Mouse (Mus musculus) MEL (cell line): Measurements from ENCODE around the gene Maip1. TPM values are rescaled to one million over a fixed set of nuclear protein-coding genes. Genes with fewer than 3 reads are reported as not detected.

Experiments
- DNase-seq: peaks from one replicate; pipeline ENCODE4 v3.0.0; 2011; ENCODE audit warnings: low read depth, low spot score
- H3K27ac ChIP-seq: 2 replicates; pipeline ENCODE4 v1.5.1; 2012; ENCODE audit warnings: low read depth, mild to moderate bottlenecking, control low read depth, low read length, moderate library complexity; ENCODE audit not compliant: control insufficient read depth
- H3K27me3 ChIP-seq, 2 experiments: fragments of 150-350 bp in 1 of 2; sonication (generic) in 1 of 2; 2 replicates each; pipeline ENCODE4 v1.6.1; 2012; ENCODE audit warnings: low read length in 2 of 2, mild to moderate bottlenecking in 2 of 2, improper control_type of control experiment in 1 of 2, moderate library complexity in 1 of 2; ENCODE audit not compliant: insufficient read depth in 2 of 2, control insufficient read depth in 1 of 2
- H3K36me3 ChIP-seq, 2 experiments: 2 replicates each; pipeline ENCODE4 v1.6.1; 2012 to 2014; ENCODE audit warnings: low read length in 2 of 2, improper control_type of control experiment in 1 of 2, inconsistent platforms in 1 of 2, mild to moderate bottlenecking in 1 of 2; ENCODE audit not compliant: insufficient read depth in 2 of 2, control insufficient read depth in 1 of 2
- H3K4me1 ChIP-seq, 2 experiments: fragments of 150-350 bp in 1 of 2; sonication (generic) in 1 of 2; 2 replicates each; pipeline ENCODE4 v1.6.1; 2012; ENCODE audit warnings: low read length in 2 of 2, improper control_type of control experiment in 1 of 2, mild to moderate bottlenecking in 1 of 2; ENCODE audit not compliant: insufficient read depth in 2 of 2, control insufficient read depth in 1 of 2
- H3K4me3 ChIP-seq, 2 experiments: fragments of 150-350 bp in 1 of 2; sonication (generic) in 1 of 2; 2 replicates each; pipeline ENCODE4 v1.5.1; 2012; ENCODE audit warnings: low read depth in 2 of 2, low read length in 2 of 2, mild to moderate bottlenecking in 2 of 2, moderate library complexity in 2 of 2, control low read depth in 1 of 2, improper control_type of control experiment in 1 of 2; ENCODE audit not compliant: control insufficient read depth in 1 of 2, insufficient read depth in 1 of 2
- H3K79me2 ChIP-seq: 2 replicates; pipeline ENCODE4 v1.6.1; 2012; ENCODE audit warnings: mild to moderate bottlenecking, low read length, moderate library complexity; ENCODE audit not compliant: control insufficient read depth, poor library complexity, insufficient read depth
- H3K9ac ChIP-seq: 2 replicates; pipeline ENCODE4 v1.6.1; 2012; ENCODE audit warnings: low read depth, mild to moderate bottlenecking, control low read depth, low read length, moderate library complexity; ENCODE audit not compliant: control insufficient read depth, poor library complexity, severe bottlenecking
- H3K9me3 ChIP-seq: fragments of 150-350 bp; sonication (generic); replicated peaks from 2 replicates; pipeline ENCODE4 v1.6.1; 2012; ENCODE audit warnings: mild to moderate bottlenecking, low read length, improper control_type of control experiment, moderate library complexity; ENCODE audit not compliant: insufficient read depth
- CHD2 ChIP-seq: IDR thresholded peaks from 2 replicates; pipeline ENCODE4 v1.6.1; 2011; ENCODE audit warnings: low read length, improper control_type of control experiment
- CTCF ChIP-seq, 3 experiments: IDR thresholded peaks in 2 of 3; conservative IDR thresholded peaks in 1 of 3; 2 replicates each; pipeline ENCODE4 v1.5.1; 2011 to 2012; ENCODE audit warnings: low read length in 3 of 3, low read depth in 2 of 3, mild to moderate bottlenecking in 2 of 3, improper control_type of control experiment in 1 of 3, inconsistent platforms in 1 of 3, mixed read lengths in 1 of 3, moderate library complexity in 1 of 3; ENCODE audit not compliant: control insufficient read depth in 1 of 3, insufficient read depth in 1 of 3, poor library complexity in 1 of 3, severe bottlenecking in 1 of 3
- E2F4 ChIP-seq: IDR thresholded peaks from 2 replicates; pipeline ENCODE4 v1.6.1; 2011; ENCODE audit warnings: low read depth, low read length, improper control_type of control experiment, borderline replicate concordance
- ELF1 ChIP-seq: IDR thresholded peaks from 2 replicates; pipeline ENCODE4 v1.6.1; 2014; ENCODE audit warnings: low read depth, mild to moderate bottlenecking, inconsistent platforms, low read length, improper control_type of control experiment, moderate library complexity
- EP300 ChIP-seq, 2 experiments: IDR thresholded peaks; 2 replicates each; pipeline ENCODE4 v1.6.1; 2011; ENCODE audit warnings: improper control_type of control experiment in 2 of 2, low read length in 2 of 2, low read depth in 1 of 2, mild to moderate bottlenecking in 1 of 2
- GABPA ChIP-seq: IDR thresholded peaks from 2 replicates; pipeline ENCODE4 v1.6.1; 2012; ENCODE audit warnings: low read depth, mild to moderate bottlenecking, inconsistent platforms, low read length, improper control_type of control experiment, moderate library complexity
- GATA1 ChIP-seq: IDR thresholded peaks from 2 replicates; pipeline ENCODE4 v1.6.1; 2011; ENCODE audit warnings: low read depth, low read length, improper control_type of control experiment
- HCFC1 ChIP-seq: IDR thresholded peaks from 2 replicates; pipeline ENCODE4 v1.6.1; 2012; ENCODE audit warnings: low read depth, mild to moderate bottlenecking, inconsistent platforms, low read length, improper control_type of control experiment, moderate library complexity
- JUND ChIP-seq: IDR thresholded peaks from 2 replicates; pipeline ENCODE4 v1.6.1; 2011; ENCODE audit warnings: low read depth, mild to moderate bottlenecking, improper control_type of control experiment, low read length
- KAT2A ChIP-seq: conservative IDR thresholded peaks from 2 replicates; pipeline ENCODE4 v1.6.1; 2012; ENCODE audit warnings: low read depth, low read length, improper control_type of control experiment, inconsistent platforms
- MAFK ChIP-seq: IDR thresholded peaks from 2 replicates; pipeline ENCODE4 v1.6.1; 2011; ENCODE audit warnings: low read depth, mild to moderate bottlenecking, low read length, improper control_type of control experiment, borderline replicate concordance
- MAX ChIP-seq: IDR thresholded peaks from 2 replicates; pipeline ENCODE4 v1.6.1; 2011; ENCODE audit warnings: low read length, improper control_type of control experiment
- MAZ ChIP-seq: IDR thresholded peaks from 2 replicates; pipeline ENCODE4 v1.6.1; 2012; ENCODE audit warnings: low read depth, mild to moderate bottlenecking, inconsistent platforms, low read length, improper control_type of control experiment
- MXI1 ChIP-seq: IDR thresholded peaks from 2 replicates; pipeline ENCODE4 v1.6.1; 2011; ENCODE audit warnings: mild to moderate bottlenecking, low read depth, low read length, improper control_type of control experiment
- MYB ChIP-seq: IDR thresholded peaks from 2 replicates; pipeline ENCODE4 v1.6.1; 2011; ENCODE audit warnings: mild to moderate bottlenecking, low read depth, low read length, improper control_type of control experiment
- MYC ChIP-seq: IDR thresholded peaks from 2 replicates; pipeline ENCODE4 v1.6.1; 2011; ENCODE audit warnings: low read depth, mild to moderate bottlenecking, low read length, improper control_type of control experiment, moderate library complexity
- NRF1 ChIP-seq: IDR thresholded peaks from 2 replicates; pipeline ENCODE4 v1.6.1; 2014; ENCODE audit warnings: low read depth, mild to moderate bottlenecking, inconsistent platforms, low read length, improper control_type of control experiment, moderate library complexity; ENCODE audit not compliant: poor library complexity, insufficient read depth, severe bottlenecking
- POLR2AphosphoS2 ChIP-seq: IDR thresholded peaks from 2 replicates; pipeline ENCODE4 v1.6.1; 2011; ENCODE audit warnings: low read length, improper control_type of control experiment
- RAD21 ChIP-seq: IDR thresholded peaks from 2 replicates; pipeline ENCODE4 v1.6.1; 2011; ENCODE audit warnings: mild to moderate bottlenecking, low read depth, low read length, improper control_type of control experiment
- RCOR1 ChIP-seq: IDR thresholded peaks from 2 replicates; pipeline ENCODE4 v1.6.1; 2012; ENCODE audit warnings: low read depth, mild to moderate bottlenecking, inconsistent platforms, low read length, improper control_type of control experiment
- TAL1 ChIP-seq: IDR thresholded peaks from 2 replicates; pipeline ENCODE4 v1.6.1; 2012; ENCODE audit warnings: mild to moderate bottlenecking, inconsistent platforms, low read length, moderate library complexity, mixed read lengths
- TCF12 ChIP-seq: IDR thresholded peaks from 2 replicates; pipeline ENCODE4 v1.6.1; 2014; ENCODE audit warnings: low read depth, mild to moderate bottlenecking, inconsistent platforms, low read length, improper control_type of control experiment, moderate library complexity
- UBTF ChIP-seq: IDR thresholded peaks from 2 replicates; pipeline ENCODE4 v1.6.1; 2012; ENCODE audit warnings: low read depth, mild to moderate bottlenecking, inconsistent platforms, low read length, improper control_type of control experiment, moderate library complexity, borderline replicate concordance; ENCODE audit not compliant: insufficient read depth
- USF2 ChIP-seq, 2 experiments: IDR thresholded peaks; 2 replicates each; pipeline ENCODE4 v1.6.1; 2011 to 2012; ENCODE audit warnings: improper control_type of control experiment in 2 of 2, low read length in 2 of 2, borderline replicate concordance in 1 of 2, inconsistent platforms in 1 of 2, low read depth in 1 of 2, mild to moderate bottlenecking in 1 of 2; ENCODE audit not compliant: insufficient read depth in 1 of 2
- ZC3H11A ChIP-seq: IDR thresholded peaks from 2 replicates; pipeline ENCODE4 v1.6.1; 2012; ENCODE audit warnings: low read depth, mild to moderate bottlenecking, inconsistent platforms, low read length, improper control_type of control experiment
- ZKSCAN1 ChIP-seq: IDR thresholded peaks from 2 replicates; pipeline ENCODE4 v1.6.1; 2012; ENCODE audit warnings: low read depth, mild to moderate bottlenecking, inconsistent platforms, low read length, improper control_type of control experiment, moderate library complexity
- ZMIZ1 ChIP-seq: IDR thresholded peaks from 2 replicates; pipeline ENCODE4 v1.6.1; 2012; ENCODE audit warnings: low read depth, mild to moderate bottlenecking, inconsistent platforms, low read length, improper control_type of control experiment, moderate library complexity
- ZNF384 ChIP-seq: IDR thresholded peaks from 2 replicates; pipeline ENCODE4 v1.6.1; 2012; ENCODE audit warnings: low read depth, mild to moderate bottlenecking, inconsistent platforms, low read length, improper control_type of control experiment
- polyA plus RNA-seq, 2 experiments: library from polyadenylated mRNA; stranded (reverse) in 1 of 2; unstranded in 1 of 2; fragments of >175 nt in 1 of 2; fragments of >200 nt in 1 of 2; gene quantifications; 2 replicates each; pipeline versions ENCODE4 v1.2.1 to v1.2.4; 2012; ENCODE audit warnings: low replicate concordance in 2 of 2, low read depth in 1 of 2; ENCODE audit not compliant: insufficient read length in 2 of 2, insufficient read depth in 1 of 2, missing spikeins in 1 of 2
- total RNA-seq: library from RNA; depleted of rRNA; stranded (reverse); fragments of 300-350 nt; gene quantifications from 2 replicates; pipeline ENCODE4 v1.2.3, GENCODE M21; 2012

Gene Maip1
- total and polyA plus RNA-seq, 3 experiments = 8.8 to 10.2 TPM; not detected in 1

- peak overlapping the region; percentile 90 for H3K9ac ChIP-seq
- H3K9me3 ChIP-seq = no peaks in the 10 kb centered on the region
- TF ChIP-seq TAL1 (no peak), MYC (peak; percentile 28; the same call in 1 of the 2 replicates), GATA1 (peak; percentile 11; the same call in 1 of the 2 replicates), RAD21 (no peak), MAX (peak; percentile 15; the same call in 1 of the 2 replicates), EP300 (IDR thresholded peaks at IDR 0.05; ENCODE audit: low read depth in 1 of 2, low read length in 2 of 2) (peak; percentile 3 to 6; a peak in 1 of 4 replicates)
- peaks cover 6 to 17% of the 10 kb centered on the region in 2 experiments for H3K4me1 ChIP-seq
- peak overlapping the region; percentile 80 for H3K27ac ChIP-seq
- peaks cover 11% of the 10 kb centered on the region for H3K79me2 ChIP-seq
- H3K27me3 ChIP-seq = no peaks in the 10 kb centered on the region
- DNase-seq = peak; percentile 58
- peaks cover 2 to 26% of the 10 kb centered on the region in 2 experiments; a peak in 3 of 4 replicates for H3K36me3 ChIP-seq
- peak overlapping the region; percentile 76 to 88 for H3K4me3 ChIP-seq
Observed at GRCm38 (mm10) chr1:57376806-57377205, 29.3 kb upstream of the Maip1 start.

GRCm38 (mm10) chr1:57377376-57378341 lies 28.5 kb upstream of the Maip1 start, which contains the start of gene 1700066M21Rik:
Gene 1700066M21Rik (plus strand): TSS chr1:57377620.
- Histone ChIP-seq H3K9me3 (no peaks in the 10 kb centered on the region), H3K4me3 (peak within 1 kb of the TSS; percentile 76 to 88), H3K27ac (peak within 1 kb of the TSS; percentile 80), H3K9ac (peak within 1 kb of the TSS; percentile 90), H3K36me3 (peaks cover 4 to 26% of the 10 kb centered on the region in 2 experiments; a peak in 3 of 4 replicates), H3K27me3 (no peaks in the 10 kb centered on the region), H3K4me1 (peaks cover 6 to 17% of the 10 kb centered on the region in 2 experiments), H3K79me2 (peaks cover 11% of the 10 kb centered on the region)
- peak; percentile 94 for DNase-seq
- TF ChIP-seq MAFK = no peak
- no peak; the same call in 1 of the 2 replicates for TF ChIP-seq E2F4
- TF ChIP-seq JUND = no peak
- peak in 1 of 2 experiments; percentile 16; a peak in 1 of 4 replicates for TF ChIP-seq EP300 (IDR thresholded peaks at IDR 0.05; ENCODE audit: low read depth in 1 of 2, low read length in 2 of 2)
- TF ChIP-seq NRF1 = no peak
- no peak for TF ChIP-seq ZKSCAN1
- TF ChIP-seq ELF1 = no peak
- TF ChIP-seq GABPA = no peak
- no peak for TF ChIP-seq USF2 (IDR thresholded peaks at IDR 0.05; ENCODE audit: borderline replicate concordance in 1 of 2, insufficient read depth in 1 of 2, low read depth in 1 of 2, low read length in 2 of 2)
- TF ChIP-seq ZNF384 = no peak
- TF ChIP-seq TCF12 = peak; percentile 61; the same call in 1 of the 2 replicates
- TF ChIP-seq RAD21 = no peak
- peak; percentile 79 for TF ChIP-seq POLR2AphosphoS2
- peak; percentile 69 for TF ChIP-seq HCFC1
- no peak for TF ChIP-seq CTCF (IDR thresholded peaks at IDR 0.05 in 2 of 3, conservative IDR thresholded peaks at IDR 0.05 in 1 of 3; ENCODE audit: control insufficient read depth in 1 of 3, insufficient read depth in 1 of 3, low read depth in 2 of 3, low read length in 3 of 3, poor library complexity in 1 of 3, severe bottlenecking in 1 of 3)
- TF ChIP-seq MAZ = peak; percentile 98
- TF ChIP-seq MXI1 = peak; percentile 41
- peak; percentile 93 for TF ChIP-seq ZMIZ1
- TF ChIP-seq UBTF = no peak
- TF ChIP-seq ZC3H11A = no peak
- TF ChIP-seq RCOR1 = 0 out of 2 replicates have a peak, but pooled peaks have one; percentile 4
- peak; percentile 6; the same call in 1 of the 2 replicates for TF ChIP-seq MAX
- TF ChIP-seq MYB = peak; percentile 62
- TF ChIP-seq KAT2A = peak; percentile 34; the same call in 1 of the 2 replicates
- no peak for TF ChIP-seq CHD2
- no peak for TF ChIP-seq TAL1
